Mouse (Mus musculus): ENCODE results near the gene Gtpbp2. TPM values are rescaled to one million over a fixed set of nuclear protein-coding genes. Genes with fewer than 3 reads are reported as not detected.

The Gtpbp2 gene
- 31.8 and 40.6 TPM in 2 replicates for polyA plus RNA-seq (2016; fragmentation: Nextera tagmentation; extraction: Ambion mirVana)

DNA sequence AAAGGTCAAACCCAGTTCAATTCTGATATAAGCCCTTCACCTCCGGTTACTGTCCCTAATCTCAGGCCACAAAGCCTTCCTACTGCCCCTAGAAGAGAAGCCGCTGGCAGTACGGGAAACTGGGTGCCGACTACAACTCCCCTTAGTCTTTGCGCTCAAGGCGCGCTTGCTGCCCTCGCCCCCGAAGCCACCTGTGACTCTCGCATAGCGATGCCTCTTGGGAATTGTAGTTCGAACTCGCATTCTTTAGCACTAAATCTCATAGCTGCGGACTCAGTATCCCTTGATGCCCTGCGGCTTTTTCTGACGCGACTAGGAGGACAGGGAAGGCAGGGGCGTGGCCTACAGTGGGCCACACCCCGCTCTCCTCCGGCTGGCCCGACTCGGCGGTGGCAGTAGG is at the start of gene Gtpbp2:
Gtpbp2 (plus strand) TSS at position 347 of the 400 bp plus-strand sequence.
- WGBS: 0% methylated on average over 23 of the region's 23 CpGs
- Histone ChIP-seq H3K4me1 (peaks cover 19% of the 10 kb centered on the region), H3K4me3 (peak within 1 kb of the TSS; percentile 90), H3K27ac (peak within 1 kb of the TSS; percentile 92), H3K9me3 (replicated peaks) (no peaks in the 10 kb centered on the region), H3K36me3 (peaks cover 34% of the 10 kb centered on the region), H3K27me3 (ENCODE audit: low read depth, poor library complexity, severe bottlenecking) (no peaks in the 10 kb centered on the region)
- DNase-seq (ENCODE audit: low spot score): peak; percentile 94

DNA sequence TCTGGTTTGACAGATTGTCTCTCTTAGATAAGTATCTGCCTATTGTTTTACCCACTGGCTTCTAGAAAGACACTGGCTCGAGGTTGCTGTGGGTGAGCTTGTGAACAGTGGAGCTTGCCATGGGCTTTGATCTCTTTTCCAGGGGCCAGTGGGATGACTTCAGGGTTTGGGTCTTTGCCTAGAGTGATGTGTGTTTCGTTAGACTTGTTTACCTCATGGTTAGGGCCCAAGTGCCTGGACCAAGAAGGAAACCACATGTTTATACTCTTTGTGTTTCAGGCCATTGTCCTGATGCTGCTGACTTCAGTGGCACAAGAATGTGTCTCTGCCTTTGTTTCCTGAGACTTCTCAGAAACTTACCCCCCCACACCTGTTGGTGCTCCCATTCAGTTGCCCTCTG is 45.3 kb upstream of the Gtpbp2 start:
- 42% methylated on average over 2 of the region's 2 CpGs for WGBS
- H3K27me3 ChIP-seq (ENCODE audit: low read depth, poor library complexity, severe bottlenecking): no peaks in the 10 kb centered on the region
- no peak for DNase-seq (ENCODE audit: low spot score)
- H3K27ac ChIP-seq: peak overlapping the region; percentile 90
- H3K4me3 ChIP-seq: peak overlapping the region; percentile 0; the same call in 1 of the 2 replicates
- H3K9me3 ChIP-seq (replicated peaks): no peaks in the 10 kb centered on the region
- H3K36me3 ChIP-seq: peaks cover 41% of the 10 kb centered on the region
- peaks cover 84% of the 10 kb centered on the region for H3K4me1 ChIP-seq

- Histone ChIP-seq H3K27ac (peak overlapping the region; percentile 90), H3K36me3 (peaks cover 42% of the 10 kb centered on the region), H3K4me3 (peak overlapping the region; percentile 0; the same call in 1 of the 2 replicates), H3K4me1 (peaks cover 81% of the 10 kb centered on the region), H3K27me3 (ENCODE audit: low read depth, poor library complexity, severe bottlenecking) (no peaks in the 10 kb centered on the region), H3K9me3 (replicated peaks) (no peaks in the 10 kb centered on the region)
- DNase-seq (ENCODE audit: low spot score): peak; percentile 66
- WGBS: 56% methylated on average over 11 of the region's 11 CpGs
Observed at GRCm38 (mm10) chr17:46116138-46116537, 44.7 kb upstream of the Gtpbp2 start.

GRCm38 (mm10) chr17:46116881-46117280 is 44.0 kb upstream of the Gtpbp2 start:
- peaks cover 45% of the 10 kb centered on the region for H3K36me3 ChIP-seq
- DNase-seq (ENCODE audit: low spot score): no peak
- H3K4me3 ChIP-seq: no peak overlapping the region
- peak overlapping the region; percentile 90 for H3K27ac ChIP-seq
- H3K9me3 ChIP-seq (replicated peaks): no peaks in the 10 kb centered on the region
- H3K4me1 ChIP-seq: peaks cover 74% of the 10 kb centered on the region
- 67% methylated on average over 3 of the region's 3 CpGs for WGBS
- H3K27me3 ChIP-seq (ENCODE audit: low read depth, poor library complexity, severe bottlenecking): no peaks in the 10 kb centered on the region

- H3K27ac ChIP-seq: peak overlapping the region; percentile 90
- no peaks in the 10 kb centered on the region for H3K9me3 ChIP-seq (replicated peaks)
- H3K4me1 ChIP-seq: peaks cover 71% of the 10 kb centered on the region
- H3K27me3 ChIP-seq (ENCODE audit: low read depth, poor library complexity, severe bottlenecking): no peaks in the 10 kb centered on the region
- H3K4me3 ChIP-seq: no peak overlapping the region; the same call in 1 of the 2 replicates
- 33% methylated on average over 13 of the region's 13 CpGs for WGBS
- peaks cover 55% of the 10 kb centered on the region for H3K36me3 ChIP-seq
- DNase-seq (ENCODE audit: low spot score): no peak
Observed at GRCm38 (mm10) chr17:46117623-46118422, 43.0 kb upstream of the Gtpbp2 start.

DNA sequence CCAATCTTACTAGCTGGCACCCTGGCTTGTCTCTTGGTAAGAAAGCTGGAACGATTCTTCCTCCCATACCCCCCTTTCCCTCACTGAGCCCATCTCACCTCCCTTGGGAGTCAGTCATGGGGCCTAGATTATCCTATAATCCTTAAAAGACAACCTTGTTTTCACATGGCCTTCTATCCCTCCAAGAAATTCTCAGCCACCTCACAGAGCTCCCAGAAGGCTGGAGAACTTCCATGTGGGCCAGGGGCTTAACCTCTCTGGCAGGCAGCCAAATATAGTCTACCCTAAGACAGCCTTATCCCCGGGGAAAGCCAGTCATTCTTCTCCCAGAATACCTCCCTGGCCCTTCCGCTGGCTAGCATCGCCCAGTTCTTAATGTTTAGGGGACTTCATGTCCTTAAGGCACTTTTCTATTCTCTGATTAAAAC is 42.4 kb upstream of the Gtpbp2 start:
- WGBS: 70% methylated on average over 4 of the region's 4 CpGs
- H3K4me3 ChIP-seq: no peak overlapping the region; the same call in 1 of the 2 replicates
- peaks cover 70% of the 10 kb centered on the region for H3K4me1 ChIP-seq
- H3K27ac ChIP-seq: peak overlapping the region; percentile 90
- DNase-seq (ENCODE audit: low spot score): no peak
- H3K36me3 ChIP-seq: peaks cover 58% of the 10 kb centered on the region
- no peaks in the 10 kb centered on the region for H3K27me3 ChIP-seq (ENCODE audit: low read depth, poor library complexity, severe bottlenecking)
- H3K9me3 ChIP-seq (replicated peaks): no peaks in the 10 kb centered on the region

DNA sequence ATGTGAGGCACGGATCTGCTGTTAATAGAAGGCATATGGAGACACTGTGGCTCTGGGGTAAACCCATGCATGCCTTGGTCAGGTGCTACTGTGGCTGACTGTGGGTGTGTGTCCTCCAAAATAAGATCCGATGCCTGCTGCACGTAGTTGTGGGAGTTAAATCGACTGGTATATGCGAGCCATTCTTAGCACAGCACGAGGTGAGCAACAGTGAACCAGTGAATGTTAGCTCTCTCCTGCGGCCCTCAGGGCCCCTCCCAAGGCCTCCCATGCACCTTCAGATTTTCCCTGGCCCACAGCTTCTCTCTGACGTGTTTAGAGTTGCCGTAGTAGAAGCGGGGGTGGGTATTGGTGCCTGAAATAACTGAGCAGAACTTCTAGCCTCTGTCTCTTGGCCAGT is 41.2 kb upstream of the Gtpbp2 start:
- Histone ChIP-seq H3K27me3 (ENCODE audit: low read depth, poor library complexity, severe bottlenecking) (no peaks in the 10 kb centered on the region), H3K4me3 (no peak overlapping the region), H3K27ac (peak overlapping the region; percentile 17; the same call in 1 of the 2 replicates), H3K4me1 (peaks cover 57% of the 10 kb centered on the region), H3K9me3 (replicated peaks) (no peaks in the 10 kb centered on the region), H3K36me3 (peaks cover 65% of the 10 kb centered on the region)
- no peak for DNase-seq (ENCODE audit: low spot score)
- WGBS: 89% methylated on average over 10 of the region's 10 CpGs

- no peak overlapping the region for H3K27ac ChIP-seq
- no peak overlapping the region for H3K4me3 ChIP-seq
- peaks cover 52% of the 10 kb centered on the region for H3K4me1 ChIP-seq
- 93% methylated on average over 4 of the region's 4 CpGs for WGBS
- no peaks in the 10 kb centered on the region for H3K27me3 ChIP-seq (ENCODE audit: low read depth, poor library complexity, severe bottlenecking)
- DNase-seq (ENCODE audit: low spot score): no peak
- H3K9me3 ChIP-seq (replicated peaks): no peaks in the 10 kb centered on the region
- H3K36me3 ChIP-seq: peaks cover 90% of the 10 kb centered on the region
Observed at GRCm38 (mm10) chr17:46122791-46123190, 38.0 kb upstream of the Gtpbp2 start.

DNA sequence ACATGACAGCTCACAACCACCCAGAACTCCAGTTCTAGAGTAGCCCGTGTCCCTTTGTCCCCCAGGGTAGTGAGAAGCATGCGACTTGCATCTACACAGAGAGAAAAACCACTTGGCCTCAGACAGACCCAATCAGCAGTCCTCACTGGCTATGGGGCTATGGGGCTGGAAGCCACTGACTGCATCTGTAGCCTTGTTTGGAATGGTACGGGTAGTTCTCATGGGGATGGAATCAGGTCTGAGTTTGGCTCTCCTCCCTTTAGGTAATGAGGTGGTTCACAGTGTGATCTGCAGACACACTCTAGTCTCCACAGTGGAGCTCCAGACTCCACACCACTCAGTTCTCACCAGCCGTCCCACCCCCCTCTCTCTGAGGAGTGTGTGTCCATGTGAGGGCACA is 37.5 kb upstream of the Gtpbp2 start:
- H3K27ac ChIP-seq: peak overlapping the region; percentile 2; the same call in 1 of the 2 replicates
- H3K36me3 ChIP-seq: peaks cover 90% of the 10 kb centered on the region
- no peaks in the 10 kb centered on the region for H3K27me3 ChIP-seq (ENCODE audit: low read depth, poor library complexity, severe bottlenecking)
- DNase-seq (ENCODE audit: low spot score): no peak
- H3K9me3 ChIP-seq (replicated peaks): no peaks in the 10 kb centered on the region
- 98% methylated on average over 4 of the region's 4 CpGs for whole genome bisulfite sequencing
- peaks cover 47% of the 10 kb centered on the region for H3K4me1 ChIP-seq
- no peak overlapping the region for H3K4me3 ChIP-seq

DNA sequence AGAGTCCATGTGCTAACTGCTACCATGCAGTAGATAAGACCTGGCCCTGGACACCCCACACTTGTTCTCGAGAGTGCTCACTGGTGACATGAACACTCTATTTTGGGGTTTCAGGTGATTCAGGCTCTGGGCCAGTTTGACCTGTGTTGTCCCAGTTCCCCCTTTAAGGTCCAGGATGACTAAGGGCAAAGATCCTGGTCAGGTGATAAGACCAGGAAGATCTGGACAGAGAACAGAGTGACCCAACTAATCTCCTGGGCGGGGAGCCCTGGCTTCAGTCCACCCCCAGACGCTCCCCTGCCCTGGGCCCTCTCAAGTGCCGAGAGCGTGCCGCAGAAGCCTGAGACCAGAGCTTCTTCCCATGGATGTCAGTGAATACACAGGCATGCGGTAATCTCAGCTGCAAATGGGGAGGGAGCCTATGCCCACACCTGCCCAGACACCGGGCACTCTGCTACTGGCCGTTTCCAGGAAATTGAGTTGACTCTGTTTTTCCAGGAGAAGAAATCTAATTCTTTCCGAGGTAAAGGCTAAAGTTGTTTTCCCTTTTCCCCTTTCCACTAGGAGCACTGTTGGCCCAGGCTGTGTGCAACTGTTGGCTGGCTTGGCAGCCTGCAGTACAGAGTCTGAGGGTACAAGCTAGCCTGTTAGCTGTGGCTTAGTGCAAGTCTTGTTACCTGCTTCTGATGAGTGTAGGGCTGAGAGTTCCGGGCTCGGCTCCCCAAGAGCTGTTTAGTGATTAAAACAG is 36.7 kb upstream of the Gtpbp2 start:
- H3K27ac ChIP-seq: no peak overlapping the region
- H3K4me3 ChIP-seq: no peak overlapping the region
- no peaks in the 10 kb centered on the region for H3K27me3 ChIP-seq (ENCODE audit: low read depth, poor library complexity, severe bottlenecking)
- no peaks in the 10 kb centered on the region for H3K9me3 ChIP-seq (replicated peaks)
- H3K36me3 ChIP-seq: peaks cover 90% of the 10 kb centered on the region
- whole genome bisulfite sequencing: 89% methylated on average over 12 of the region's 12 CpGs
- peaks cover 39% of the 10 kb centered on the region for H3K4me1 ChIP-seq
- no peak for DNase-seq (ENCODE audit: low spot score)

DNA sequence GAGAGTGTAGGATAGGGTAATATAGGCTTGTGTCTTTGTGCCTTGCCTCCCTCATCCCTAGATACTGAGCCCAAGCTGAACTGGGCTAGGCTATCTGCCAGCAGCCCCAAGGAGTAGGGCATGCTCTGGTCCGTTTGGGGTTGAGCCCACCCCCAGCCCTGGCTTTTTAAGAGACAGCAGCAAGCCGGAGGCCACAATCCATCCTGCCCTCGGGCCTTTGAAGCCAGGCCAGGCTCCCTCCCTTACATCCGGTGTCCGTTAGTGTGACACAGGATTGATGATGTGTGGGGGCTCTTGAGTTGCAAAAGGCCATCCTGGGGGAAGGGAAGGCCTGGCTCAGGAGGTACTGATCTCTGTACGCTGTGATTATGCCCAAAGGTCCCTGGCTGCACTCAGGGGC is 34.2 kb upstream of the Gtpbp2 start:
- Histone ChIP-seq H3K4me1 (peaks cover 26% of the 10 kb centered on the region), H3K27me3 (ENCODE audit: low read depth, poor library complexity, severe bottlenecking) (no peaks in the 10 kb centered on the region), H3K9me3 (replicated peaks) (no peaks in the 10 kb centered on the region), H3K27ac (peak overlapping the region; percentile 68), H3K4me3 (no peak overlapping the region), H3K36me3 (peaks cover 93% of the 10 kb centered on the region)
- no peak for DNase-seq (ENCODE audit: low spot score)
- WGBS: 33% methylated on average over 6 of the region's 6 CpGs

DNA sequence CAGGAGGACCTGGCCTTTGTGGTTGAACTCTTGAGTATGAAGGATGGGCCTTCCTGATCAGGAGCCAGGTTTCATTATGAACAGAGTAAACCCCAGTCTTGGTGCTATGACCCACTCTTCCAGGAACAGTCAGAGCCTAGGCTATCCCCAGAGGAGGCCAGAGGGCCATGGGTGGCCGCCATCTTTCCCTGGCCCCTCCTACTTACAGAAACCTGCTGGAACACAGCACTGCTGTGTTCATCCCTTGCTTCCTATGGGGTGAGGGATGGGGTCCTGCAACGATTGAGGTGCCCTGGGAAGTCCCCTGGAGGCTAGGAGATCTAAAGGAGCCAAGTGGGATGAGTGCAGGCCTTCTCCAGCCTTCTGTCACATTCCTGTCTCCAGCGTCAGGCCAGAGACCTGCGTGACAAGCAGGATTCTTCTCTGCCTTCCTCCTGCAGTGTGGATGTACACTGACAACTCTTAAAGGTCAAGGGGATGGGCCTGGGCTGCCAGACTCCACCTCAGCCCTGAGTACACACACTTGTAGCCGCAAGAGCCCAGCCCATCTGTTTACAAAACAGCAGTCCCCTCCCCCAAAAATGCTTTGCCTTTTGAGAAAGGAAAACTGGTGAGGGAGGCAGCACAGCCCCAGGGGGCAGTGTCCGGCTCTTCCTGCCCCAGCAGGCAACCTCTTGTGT is 32.9 kb upstream of the Gtpbp2 start:
- Histone ChIP-seq H3K9me3 (replicated peaks) (no peaks in the 10 kb centered on the region), H3K4me3 (no peak overlapping the region), H3K27ac (no peak overlapping the region), H3K27me3 (ENCODE audit: low read depth, poor library complexity, severe bottlenecking) (no peaks in the 10 kb centered on the region), H3K4me1 (peaks cover 31% of the 10 kb centered on the region), H3K36me3 (peaks cover 79% of the 10 kb centered on the region)
- WGBS: 88% methylated on average over 6 of the region's 6 CpGs
- no peak for DNase-seq (ENCODE audit: low spot score)
